Mouse (Mus musculus) forebrain, embryonic 14.5 days (tissue): ENCODE data around the gene Pgghg. TPM values are rescaled to one million over a fixed set of nuclear protein-coding genes. Genes with fewer than 3 reads are reported as not detected.

ENCODE experiments used
- ATAC-seq: fragments of 200-750 bp; cut with Nextera tagmentation; 2 replicates; pipeline ENCODE4 v1.8.0; 2017; ENCODE audit warnings: mild to moderate bottlenecking, moderate library complexity
- DNase-seq: peaks from one replicate; pipeline ENCODE4 v3.0.0-alpha.2; 2015; ENCODE audit warnings: low spot score
- H3K27ac ChIP-seq: fragments of 300-500 bp; sonication (generic); 2 replicates; pipeline ENCODE4 v1.5.1; 2014; ENCODE audit warnings: low read depth, mild to moderate bottlenecking, control low read depth, low read length, moderate library complexity
- H3K27me3 ChIP-seq: fragments of 300-500 bp; sonication (generic); replicated peaks from 2 replicates; pipeline ENCODE4 v1.6.1; 2014; ENCODE audit warnings: low read length, control low read depth, mixed read lengths; ENCODE audit not compliant: control insufficient read depth, insufficient read depth
- H3K36me3 ChIP-seq: fragments of 300-500 bp; sonication (generic); 2 replicates; pipeline ENCODE4 v1.6.1; 2014; ENCODE audit warnings: low read length, control low read depth; ENCODE audit not compliant: control insufficient read depth, insufficient read depth
- H3K4me1 ChIP-seq: fragments of 300-500 bp; sonication (generic); 2 replicates; pipeline ENCODE4 v1.6.1; 2014; ENCODE audit warnings: antibody characterized with exemption, low read length, control low read depth; ENCODE audit not compliant: control insufficient read depth, insufficient read depth
- H3K4me2 ChIP-seq: fragments of 300-500 bp; sonication (generic); 2 replicates; pipeline ENCODE4 v1.6.1; 2014; ENCODE audit warnings: mild to moderate bottlenecking, control low read depth, low read length
- H3K4me3 ChIP-seq: fragments of 300-500 bp; sonication (generic); 2 replicates; pipeline ENCODE4 v1.5.1; 2014; ENCODE audit warnings: low read depth, low read length, control low read depth
- H3K9ac ChIP-seq: fragments of 300-500 bp; sonication (generic); 2 replicates; pipeline ENCODE4 v1.6.1; 2014; ENCODE audit warnings: mild to moderate bottlenecking, low read length, control low read depth, moderate library complexity
- H3K9me3 ChIP-seq: fragments of 300-500 bp; sonication (generic); replicated peaks from 2 replicates; pipeline ENCODE4 v1.6.1; 2016; ENCODE audit warnings: low read length, control low read depth, mixed read lengths; ENCODE audit not compliant: control insufficient read depth
- WGBS: fragments of 180-500 bp; shearing (Covaris S2); extraction: QIAGEN DNeasy Blood & Tissue Kit; methylation state at CpG from one replicate; pipeline ENCODE4 v1.1.7; 2014; 5-methylcytosine and 5-hydroxymethylcytosine counted together
- polyA plus RNA-seq: library from polyadenylated mRNA; unstranded; fragments of >200 nt; fragmentation: Nextera tagmentation; extraction: Ambion mirVana; gene quantifications from 2 replicates; pipeline ENCODE4 v1.2.1, GENCODE M21; 2014

Gene Pgghg
- polyA plus RNA-seq, 1 experiment from 2014 or later, result 8.8 TPM

DNA sequence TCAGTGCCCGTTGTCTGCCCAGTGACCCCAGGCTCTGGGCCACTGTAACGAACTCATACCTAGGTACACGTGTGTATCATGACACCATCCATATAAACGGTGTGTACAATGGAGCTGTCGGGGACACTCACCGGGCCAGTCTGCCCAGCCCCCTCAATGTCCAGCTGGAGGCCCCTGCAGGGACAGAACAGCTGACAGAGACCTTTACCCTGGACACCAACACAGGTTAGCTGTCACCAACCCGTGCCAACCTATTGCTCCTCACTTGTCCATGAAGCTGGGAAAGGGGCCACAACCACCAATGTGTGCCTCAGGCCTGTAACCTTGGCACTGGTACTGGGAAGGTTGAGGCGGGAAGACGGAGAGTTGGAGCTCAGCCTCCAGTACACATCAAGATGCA, 1.1 kb downstream of the Pgghg start:
- Histone ChIP-seq H3K9ac (peak overlapping the region; percentile 69), H3K4me3 (peak overlapping the region; percentile 42), H3K27ac (no peak overlapping the region), H3K4me2 (peak overlapping the region; percentile 50), H3K4me1 (no peaks in the 10 kb centered on the region), H3K27me3 (no peaks in the 10 kb centered on the region), H3K36me3 (no peaks in the 10 kb centered on the region), H3K9me3 (no peaks in the 10 kb centered on the region)
- WGBS, result 70% methylated on average over 9 of the region's 9 CpGs
- DNase-seq (no peak), ATAC-seq (no peak)

DNA sequence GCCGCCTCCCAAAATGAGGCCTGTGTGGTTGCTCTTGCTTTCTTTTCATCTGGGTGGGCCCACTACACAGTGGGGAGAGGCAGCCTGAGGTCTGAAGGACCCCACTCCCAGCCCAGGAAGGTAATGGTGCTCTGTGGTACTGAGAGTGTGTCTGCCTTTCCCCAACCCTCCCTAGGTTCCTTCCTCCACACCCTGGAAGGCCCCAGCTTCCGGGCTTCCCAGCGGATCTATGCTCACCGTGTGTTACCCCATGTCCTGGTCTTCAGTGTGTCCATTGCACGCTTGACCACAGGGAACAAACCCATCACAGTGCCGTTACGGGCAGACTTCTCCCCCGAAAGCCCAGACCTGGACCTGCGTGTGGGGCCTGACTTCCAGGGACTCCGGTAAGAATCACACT, 1.6 kb downstream of the Pgghg start:
- no peaks in the 10 kb centered on the region for H3K27me3 ChIP-seq
- H3K36me3 ChIP-seq, result no peaks in the 10 kb centered on the region
- H3K27ac ChIP-seq, result no peak overlapping the region
- H3K4me3 ChIP-seq, result no peak overlapping the region
- ATAC-seq (no peak), DNase-seq (no peak)
- no peak overlapping the region for H3K9ac ChIP-seq
- H3K4me2 ChIP-seq, result no peak overlapping the region
- no peaks in the 10 kb centered on the region for H3K4me1 ChIP-seq
- H3K9me3 ChIP-seq, result no peaks in the 10 kb centered on the region
- WGBS, result 95% methylated on average over 10 of the region's 10 CpGs

DNA sequence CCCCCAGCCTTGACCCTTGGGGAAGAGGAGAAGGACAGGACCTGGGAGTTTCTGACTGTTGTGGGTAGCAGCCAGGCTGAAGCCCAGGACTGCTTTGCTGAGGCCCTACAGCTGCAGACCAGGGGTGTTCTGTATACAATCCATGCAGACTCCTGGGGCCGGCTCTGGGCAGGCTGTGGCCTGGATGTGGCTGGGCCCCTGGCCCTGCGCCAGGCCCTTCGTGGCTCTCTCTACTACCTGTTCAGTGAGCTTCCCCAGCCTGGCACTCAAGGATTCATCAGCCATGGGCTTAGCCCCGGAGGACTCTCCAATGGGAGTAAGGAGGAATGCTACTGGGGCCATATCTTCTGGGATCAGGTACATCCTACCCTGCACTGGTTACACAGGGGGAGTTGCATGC, 2.2 kb downstream of the Pgghg start:
- ATAC-seq (no peak), DNase-seq (no peak)
- Histone ChIP-seq H3K9ac (no peak overlapping the region), H3K4me3 (no peak overlapping the region), H3K9me3 (no peaks in the 10 kb centered on the region), H3K4me1 (no peaks in the 10 kb centered on the region), H3K27me3 (no peaks in the 10 kb centered on the region), H3K36me3 (no peaks in the 10 kb centered on the region), H3K27ac (no peak overlapping the region), H3K4me2 (no peak overlapping the region)
- 88% methylated on average over 4 of the region's 4 CpGs for WGBS

DNA sequence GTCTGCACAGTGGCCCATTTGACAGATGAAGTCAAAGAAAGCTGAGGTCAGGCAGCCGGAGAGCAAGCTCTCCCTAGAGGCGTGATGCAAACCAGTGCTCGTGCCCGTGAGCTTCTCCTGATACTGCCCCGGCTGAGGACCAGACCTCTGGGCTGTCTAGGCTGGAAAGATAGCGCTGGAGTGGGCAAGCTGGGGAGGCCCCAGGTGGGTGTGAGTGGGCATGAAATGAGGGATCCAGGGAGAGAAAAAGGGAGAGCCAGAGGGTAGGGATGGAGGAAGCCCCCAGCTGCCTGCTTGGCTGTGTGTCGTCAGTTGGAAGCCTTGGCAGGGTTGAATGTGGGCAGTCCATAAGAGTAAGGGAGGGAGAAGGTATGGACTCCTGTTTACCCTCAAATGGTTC, 3.0 kb downstream of the Pgghg start:
- H3K4me2 ChIP-seq, result no peak overlapping the region
- H3K4me3 ChIP-seq, result no peak overlapping the region
- ATAC-seq, result no peak
- H3K9ac ChIP-seq, result no peak overlapping the region
- H3K4me1 ChIP-seq, result no peaks in the 10 kb centered on the region
- no peaks in the 10 kb centered on the region for H3K36me3 ChIP-seq
- H3K27ac ChIP-seq, result no peak overlapping the region
- no peaks in the 10 kb centered on the region for H3K27me3 ChIP-seq
- no peaks in the 10 kb centered on the region for H3K9me3 ChIP-seq
- WGBS, result 94% methylated on average over 7 of the region's 7 CpGs
- no peak for DNase-seq

DNA sequence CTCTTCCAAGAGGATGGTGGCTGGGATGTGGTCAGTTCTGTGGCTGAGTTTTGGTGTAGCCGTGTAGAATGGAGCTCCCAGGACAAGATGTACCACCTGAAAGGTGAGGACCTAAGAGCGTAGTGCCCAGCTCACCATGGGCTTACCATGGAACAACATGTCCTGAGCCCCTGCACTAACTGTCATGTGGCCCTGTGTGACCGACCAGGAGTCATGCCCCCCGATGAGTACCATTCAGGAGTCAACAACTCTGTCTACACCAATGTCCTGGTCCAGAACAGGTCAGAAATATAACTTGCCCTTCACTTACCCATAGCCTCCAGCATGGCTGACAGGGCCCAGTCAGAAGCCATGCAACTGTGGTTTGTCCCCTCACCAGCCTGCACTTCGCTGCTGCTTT, 4.1 kb downstream of the Pgghg start:
- Histone ChIP-seq H3K27ac (no peak overlapping the region), H3K9me3 (no peaks in the 10 kb centered on the region), H3K4me1 (no peaks in the 10 kb centered on the region), H3K36me3 (no peaks in the 10 kb centered on the region), H3K4me2 (no peak overlapping the region), H3K27me3 (no peaks in the 10 kb centered on the region), H3K4me3 (no peak overlapping the region), H3K9ac (no peak overlapping the region)
- 92% methylated on average over 5 of the region's 5 CpGs for WGBS
- no peak for ATAC-seq
- no peak for DNase-seq

DNA sequence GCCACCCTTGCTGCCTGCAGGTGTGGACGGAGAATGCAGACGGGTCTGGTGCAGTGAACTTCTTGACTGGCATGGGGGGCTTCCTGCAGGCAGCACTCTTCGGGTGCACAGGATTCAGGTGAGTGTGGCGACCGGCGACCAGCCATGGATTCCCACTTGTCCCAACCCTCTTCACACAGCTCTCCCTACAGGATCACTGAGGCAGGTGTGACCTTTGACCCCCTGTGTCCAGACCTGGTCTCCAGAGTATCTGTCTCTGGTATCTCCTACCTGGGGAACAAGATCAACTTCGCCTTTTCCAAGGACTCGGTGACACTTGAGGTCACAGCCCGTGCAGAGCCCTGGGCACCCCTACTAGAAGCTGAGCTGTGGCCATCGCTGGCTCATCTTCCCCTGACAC, 5.1 kb downstream of the Pgghg start:
- Histone ChIP-seq H3K27ac (no peak overlapping the region), H3K4me1 (no peaks in the 10 kb centered on the region), H3K27me3 (no peaks in the 10 kb centered on the region), H3K4me3 (no peak overlapping the region), H3K9ac (no peak overlapping the region), H3K4me2 (no peak overlapping the region), H3K36me3 (no peaks in the 10 kb centered on the region), H3K9me3 (no peaks in the 10 kb centered on the region)
- 91% methylated on average over 10 of the region's 10 CpGs for WGBS
- DNase-seq (no peak), ATAC-seq (no peak)

DNA sequence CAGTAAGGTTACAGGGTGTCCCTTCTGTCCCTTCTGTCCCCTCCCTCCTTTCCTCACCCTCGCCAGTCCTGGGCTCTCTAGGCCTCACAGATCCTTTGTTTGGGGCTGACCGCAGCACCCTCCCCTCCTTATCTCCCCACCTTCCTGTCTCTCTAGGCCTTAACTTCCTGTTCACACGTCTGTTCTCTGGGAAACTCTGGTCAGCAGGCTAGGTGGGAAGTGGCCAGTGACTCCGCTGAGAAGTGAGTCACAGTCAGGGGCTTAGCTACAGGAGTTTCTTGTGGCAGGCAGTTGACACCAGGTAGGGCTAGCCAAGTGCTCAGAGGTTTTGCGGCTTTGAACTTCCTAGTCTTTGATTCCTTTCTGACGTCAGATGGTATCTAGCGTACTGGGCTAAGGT, 5.8 kb downstream of the Pgghg start:
- WGBS, result 81% methylated on average over 7 of the region's 7 CpGs
- Histone ChIP-seq H3K27ac (no peak overlapping the region), H3K9me3 (no peaks in the 10 kb centered on the region), H3K4me3 (no peak overlapping the region), H3K4me1 (no peaks in the 10 kb centered on the region), H3K9ac (no peak overlapping the region), H3K27me3 (no peaks in the 10 kb centered on the region), H3K4me2 (no peak overlapping the region), H3K36me3 (no peaks in the 10 kb centered on the region)
- DNase-seq (no peak), ATAC-seq (no peak)

DNA sequence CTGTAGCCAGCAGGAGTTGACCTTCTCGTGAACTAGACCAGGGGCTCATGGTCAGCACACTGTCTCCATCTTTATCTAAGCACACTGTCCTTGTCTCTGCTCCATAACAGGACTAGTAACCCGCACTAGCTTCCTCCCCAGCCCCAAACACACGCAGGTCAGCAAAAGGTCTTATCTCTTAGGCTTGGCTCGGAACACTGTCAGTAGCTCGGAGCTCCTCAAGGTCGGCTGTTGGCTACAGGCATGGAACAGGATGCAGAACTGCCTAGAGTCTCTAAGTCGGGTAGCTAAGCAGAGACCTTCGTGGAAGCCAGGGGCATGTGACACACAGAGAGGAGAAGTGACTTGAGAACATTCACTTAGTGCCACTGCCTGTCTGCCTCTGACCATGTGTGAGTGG, 7.0 kb downstream of the Pgghg start:
- Histone ChIP-seq H3K4me2 (no peak overlapping the region), H3K9ac (no peak overlapping the region), H3K36me3 (no peaks in the 10 kb centered on the region), H3K27me3 (no peaks in the 10 kb centered on the region), H3K4me1 (no peaks in the 10 kb centered on the region), H3K4me3 (no peak overlapping the region), H3K9me3 (no peaks in the 10 kb centered on the region), H3K27ac (no peak overlapping the region)
- DNase-seq (no peak), ATAC-seq (no peak)
- 88% methylated on average over 8 of the region's 8 CpGs for WGBS

DNA sequence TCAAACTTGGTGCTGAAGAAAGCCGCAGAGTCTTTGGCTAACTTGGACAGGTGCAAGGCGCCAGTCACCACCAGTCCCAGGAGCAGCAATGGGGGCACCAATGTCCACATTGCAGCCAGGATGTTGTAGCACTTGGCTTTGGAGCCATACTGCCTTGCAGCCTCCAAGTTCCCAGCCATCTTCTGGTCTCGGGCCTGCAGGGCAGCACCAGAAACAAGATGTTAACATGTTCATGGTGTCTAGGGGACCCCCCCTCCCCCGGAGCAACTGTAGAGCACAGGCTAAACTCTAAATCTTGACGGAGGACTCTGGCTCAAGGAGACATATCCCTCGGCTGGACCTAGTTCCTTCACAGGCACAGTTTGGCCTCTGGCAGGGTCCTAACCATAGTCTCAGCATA, 8.1 kb downstream of the Pgghg start:
- no peak overlapping the region for H3K4me2 ChIP-seq
- H3K9ac ChIP-seq, result no peak overlapping the region
- no peaks in the 10 kb centered on the region for H3K4me1 ChIP-seq
- DNase-seq (no peak), ATAC-seq (no peak)
- H3K36me3 ChIP-seq, result no peaks in the 10 kb centered on the region
- H3K4me3 ChIP-seq, result no peak overlapping the region
- H3K27me3 ChIP-seq, result no peaks in the 10 kb centered on the region
- H3K9me3 ChIP-seq, result no peaks in the 10 kb centered on the region
- no peak overlapping the region for H3K27ac ChIP-seq
- 90% methylated on average over 6 of the region's 6 CpGs for WGBS
